Mouse (Mus musculus) adrenal gland, postnatal 4 days (tissue): ENCODE data around the gene Fancd2. TPM values are rescaled to one million over a fixed set of nuclear protein-coding genes. Genes with fewer than 3 reads are reported as not detected.

Source experiments
- microRNA-seq: library from miRNA; unstranded; fragments of <30 nt; microRNA quantifications from one replicate; pipeline ENCODE4 v1.2.0, GENCODE M21; 2021
- total RNA-seq, 2 experiments: library from RNA; stranded (reverse); gene quantifications; 2 replicates each; pipeline ENCODE4 v1.2.3; 2021

The Fancd2 gene
- total RNA-seq, 2 experiments from 2014 or later: 7.9 to 8.1 TPM

Small RNA genes within 50 kb of the gene (microRNA-seq; reads per million reads assigned to microRNA genes)
- not detected for gene Gm23365

Other genes starting within 250 kb of the Fancd2 start
- under 1 TPM; 0.45 to 0.62 TPM for gene Cpne9, start 249.4 kb upstream of the Fancd2 start, total RNA-seq
- gene Brpf1, start 224.5 kb upstream of the Fancd2 start, total RNA-seq: 10 to 100 TPM; 40.6 to 46.3 TPM
- 10 to 100 TPM; 14.5 to 18.7 TPM for gene Ogg1, start 204.7 kb upstream of the Fancd2 start, total RNA-seq
- gene Camk1, start 187.7 kb upstream of the Fancd2 start, total RNA-seq: 10 to 100 TPM; 54.2 to 58.7 TPM
- gene Tada3, start 153.8 kb upstream of the Fancd2 start, total RNA-seq: 10 to 100 TPM; 41.3 to 44.6 TPM
- 100 to 1,000 TPM; 206 to 214 TPM for gene Arpc4, start 153.6 kb upstream of the Fancd2 start, total RNA-seq
- gene Ttll3, start 142.4 kb upstream of the Fancd2 start, total RNA-seq: 1 to 10 TPM; 6.9 to 7.7 TPM
- gene Rpusd3, start 112.3 kb upstream of the Fancd2 start, total RNA-seq: 10 to 100 TPM; 13.9 to 14.7 TPM
- gene Cidec, start 95.9 kb upstream of the Fancd2 start, total RNA-seq: 10 to 100 TPM; 49.8 to 62.1 TPM
- 10 to 100 TPM; 47.8 to 49.2 TPM for gene Jagn1, start 89.1 kb upstream of the Fancd2 start, total RNA-seq
- gene Il17re, start 73.2 kb upstream of the Fancd2 start, total RNA-seq: 1 to 10 TPM in 1 of 2 experiments, under 1 TPM in 1; 0.90 to 2.5 TPM
- 10 to 100 TPM; 22.7 to 25.4 TPM for gene Il17rc, start 60.3 kb upstream of the Fancd2 start, total RNA-seq
- 10 to 100 TPM; 40.6 to 44.1 TPM for gene Creld1, start 48.4 kb upstream of the Fancd2 start, total RNA-seq
- 1 to 10 TPM in 1 of 2 experiments, under 1 TPM in 1; 0.59 to 1.3 TPM for gene Prrt3, start 29.8 kb upstream of the Fancd2 start, total RNA-seq
- 10 to 100 TPM; 85.9 to 87.9 TPM for gene Emc3, start within 50 bp of the Fancd2 start, total RNA-seq
- gene Fancd2os, start 69.0 kb downstream of the Fancd2 start, total RNA-seq: under 1 TPM; 0.37 to 0.67 TPM
- 100 to 1,000 TPM; 194 to 195 TPM for gene Brk1, start 73.1 kb downstream of the Fancd2 start, total RNA-seq
- 10 to 100 TPM; 32.5 to 34.3 TPM for gene Vhl, start 92.3 kb downstream of the Fancd2 start, total RNA-seq
- gene Irak2, start 106.8 kb downstream of the Fancd2 start, total RNA-seq: 10 to 100 TPM; 12.5 to 13.2 TPM
- 10 to 100 TPM; 68.2 to 71.2 TPM for gene Tatdn2, start 165.4 kb downstream of the Fancd2 start, total RNA-seq
- gene Ghrl, start 188.2 kb downstream of the Fancd2 start, total RNA-seq: 1 to 10 TPM in 1 of 2 experiments, not detected in 1; 6.2 TPM
- 100 to 1,000 TPM; 122 to 123 TPM for gene Sec13, start 209.1 kb downstream of the Fancd2 start, total RNA-seq